Mouse (Mus musculus): ENCODE measurements around the gene Chchd1.
"Not testable (repeated sequence)": the region's sequence is repeated elsewhere in the genome, so short reads cannot be mapped to it uniquely, and the experiment has no call there.

Chchd1 gene

DNA sequence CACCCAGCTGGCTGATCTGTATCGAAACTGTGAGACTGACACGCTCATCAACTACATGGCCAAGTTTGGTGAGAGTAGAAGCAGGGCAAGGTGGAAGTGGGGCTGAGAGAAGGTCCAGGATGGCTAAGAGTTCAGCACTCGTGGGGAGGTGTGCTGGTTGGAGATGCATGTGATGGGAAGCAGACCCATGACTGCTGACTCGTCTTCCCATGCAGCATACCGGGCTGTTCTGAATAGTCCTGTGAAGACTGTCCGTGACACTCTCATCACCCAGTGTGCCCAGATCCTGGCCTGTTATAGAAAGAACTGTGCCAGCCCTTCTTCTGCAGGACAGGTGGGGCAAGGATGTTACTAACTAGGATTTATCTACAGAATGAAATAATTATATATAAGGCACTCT is 11.0 kb upstream of the Chchd1 start:
- no peak for DNase-seq

DNA sequence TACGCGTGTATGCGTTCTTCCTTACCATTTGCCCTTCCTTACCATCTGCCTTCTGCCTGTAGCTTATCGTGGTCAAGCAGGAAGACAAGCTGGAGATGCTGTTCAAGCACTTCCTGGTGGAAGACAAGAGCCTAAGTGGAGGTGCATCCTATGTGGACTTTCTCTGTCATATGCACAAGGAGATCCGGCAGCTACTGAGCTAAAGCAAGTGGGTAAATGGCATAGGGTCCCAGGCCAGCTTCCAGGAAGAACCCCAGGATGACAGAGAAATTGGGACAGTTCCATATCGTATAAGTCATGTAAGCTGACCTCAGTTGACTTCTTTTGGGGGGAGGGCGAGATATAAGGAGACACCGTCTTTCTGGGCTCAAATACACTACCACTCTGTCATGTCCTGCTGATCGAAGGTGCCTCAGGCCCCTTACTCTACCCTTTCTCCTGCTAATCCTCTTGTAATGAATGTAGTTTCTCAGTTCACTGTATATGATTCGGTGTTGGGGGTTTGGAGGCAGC is 9.2 kb upstream of the Chchd1 start:
- DNase-seq: no peak

DNA sequence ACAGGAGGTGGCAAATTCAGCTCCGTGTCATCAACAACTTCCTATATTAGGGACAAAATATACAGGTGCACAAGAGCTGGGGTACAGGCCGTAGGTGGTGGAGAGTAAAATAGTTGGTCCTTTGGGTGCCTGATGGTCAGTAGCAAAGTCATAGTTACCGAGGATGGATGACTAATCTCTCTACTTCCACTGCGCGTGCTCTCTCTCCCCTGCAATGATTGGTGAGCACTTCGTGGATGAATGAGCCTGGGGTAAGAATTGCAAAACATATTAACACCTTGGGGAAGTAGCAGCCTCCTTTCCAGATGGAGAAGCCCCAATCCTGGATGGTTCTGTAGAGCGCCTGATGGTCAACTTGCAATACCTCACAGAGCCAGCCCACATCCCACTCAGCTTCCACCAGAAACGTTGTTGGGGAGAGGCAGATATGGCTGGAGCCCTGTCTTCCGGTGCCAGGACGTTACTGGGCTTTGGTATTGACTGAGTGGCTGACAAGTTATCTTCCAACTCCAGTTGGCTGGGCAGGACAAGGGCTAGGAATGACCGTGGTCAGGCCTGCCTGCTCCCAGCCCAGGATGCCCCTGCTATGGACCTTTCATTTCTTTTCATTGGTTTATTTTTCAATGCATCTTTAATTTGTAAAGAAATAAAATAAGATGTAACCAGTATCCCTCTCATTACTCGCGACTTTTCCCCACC is 8.5 kb upstream of the Chchd1 start:
- DNase-seq: peak; percentile 27

DNA sequence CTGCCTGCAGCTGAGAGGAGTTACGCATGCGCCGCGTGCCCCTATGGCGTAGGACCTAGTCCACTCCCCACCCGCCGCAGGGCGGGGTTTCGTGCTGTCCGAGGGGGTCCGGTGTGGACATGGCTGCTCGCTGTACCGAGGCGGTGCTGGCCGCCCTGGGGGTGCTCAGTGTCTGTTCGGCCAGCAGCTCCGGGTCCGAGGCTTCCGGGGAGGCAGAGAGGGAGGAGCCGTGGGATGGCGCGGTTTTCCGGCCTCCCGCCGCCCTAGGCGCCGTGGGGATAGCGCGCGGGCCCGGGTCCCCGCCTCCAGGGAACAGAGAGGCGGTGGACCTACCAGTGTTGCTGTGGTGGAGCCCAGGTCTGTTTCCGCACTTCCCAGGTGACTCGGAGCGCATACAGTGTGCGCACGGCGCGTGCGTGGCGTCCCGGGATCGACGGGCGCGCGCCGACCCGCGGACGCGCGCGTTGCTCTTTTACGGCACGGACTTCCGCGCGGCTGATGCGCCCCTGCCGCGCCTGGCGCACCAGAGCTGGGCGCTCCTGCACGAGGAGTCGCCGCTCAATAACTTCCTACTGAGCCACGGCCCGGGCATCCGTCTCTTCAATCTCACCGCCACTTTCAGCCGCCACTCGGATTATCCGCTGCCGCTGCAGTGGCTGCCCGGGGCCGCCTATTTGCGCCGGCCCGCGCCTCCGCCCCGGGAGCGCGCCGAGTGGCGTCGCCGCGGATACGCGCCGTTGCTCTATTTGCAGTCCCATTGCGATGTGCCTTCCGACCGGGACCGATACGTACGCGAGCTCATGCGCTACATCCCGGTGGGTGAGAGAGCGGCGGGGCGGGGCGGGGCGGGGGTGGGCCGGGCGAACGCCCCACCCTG is 7.7 kb upstream of the Chchd1 start, which contains the start of gene Fut11:
Gene Fut11 (plus strand): TSS at position 85 of the 877 bp plus-strand sequence.
- peak; percentile 77 for DNase-seq

DNA sequence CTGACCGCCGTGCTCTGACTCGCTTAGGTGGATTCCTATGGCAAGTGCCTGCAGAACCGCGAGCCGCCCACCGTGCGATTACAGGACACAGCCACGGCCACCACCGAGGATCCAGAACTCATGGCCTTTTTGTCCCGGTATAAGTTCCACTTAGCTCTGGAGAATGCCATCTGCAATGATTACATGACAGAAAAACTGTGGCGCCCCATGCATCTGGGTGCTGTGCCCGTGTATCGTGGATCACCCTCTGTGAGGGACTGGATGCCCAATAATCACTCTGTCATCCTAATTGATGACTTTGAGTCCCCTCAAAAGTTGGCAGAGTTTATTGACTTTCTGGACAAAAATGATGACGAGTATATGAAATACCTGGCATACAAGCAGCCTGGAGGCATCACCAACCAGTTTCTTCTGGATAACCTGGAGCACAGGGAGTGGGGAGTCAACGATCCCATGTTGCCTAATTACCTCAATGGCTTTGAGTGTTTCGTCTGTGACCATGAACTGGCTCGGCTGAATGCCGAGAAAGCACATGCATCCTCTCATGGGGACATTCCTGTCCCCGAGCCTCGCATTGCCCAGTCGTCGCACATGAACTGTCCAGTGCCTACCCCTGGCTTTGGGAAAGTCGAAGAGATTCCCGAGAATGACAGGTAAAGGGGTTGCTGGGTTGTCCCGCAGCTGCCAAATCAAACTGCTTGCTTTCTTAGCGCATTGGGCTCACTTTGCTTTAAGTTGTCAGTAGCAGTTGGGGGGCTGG is 6.9 kb upstream of the Chchd1 start:
- DNase-seq: no peak

DNA sequence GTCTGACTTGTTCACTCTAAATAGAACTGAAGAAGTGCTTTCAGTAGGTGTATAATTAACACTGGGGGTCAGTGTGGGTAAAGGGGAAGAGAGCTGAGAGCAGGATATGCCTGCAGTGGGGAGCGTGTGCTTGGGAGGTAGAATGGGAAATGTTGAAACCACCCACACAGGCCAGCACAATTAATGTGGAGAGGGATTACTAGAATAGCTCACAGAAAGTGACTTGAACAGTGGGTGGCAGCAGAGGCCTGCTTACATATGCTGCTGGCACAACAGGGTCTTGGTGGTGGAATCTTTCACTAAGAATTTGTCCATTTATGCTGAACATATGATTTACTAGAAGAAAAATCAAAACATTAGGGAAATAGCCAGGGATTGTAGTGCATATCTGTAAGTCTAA is 5.8 kb upstream of the Chchd1 start:
- peak; percentile 39 for DNase-seq

DNA sequence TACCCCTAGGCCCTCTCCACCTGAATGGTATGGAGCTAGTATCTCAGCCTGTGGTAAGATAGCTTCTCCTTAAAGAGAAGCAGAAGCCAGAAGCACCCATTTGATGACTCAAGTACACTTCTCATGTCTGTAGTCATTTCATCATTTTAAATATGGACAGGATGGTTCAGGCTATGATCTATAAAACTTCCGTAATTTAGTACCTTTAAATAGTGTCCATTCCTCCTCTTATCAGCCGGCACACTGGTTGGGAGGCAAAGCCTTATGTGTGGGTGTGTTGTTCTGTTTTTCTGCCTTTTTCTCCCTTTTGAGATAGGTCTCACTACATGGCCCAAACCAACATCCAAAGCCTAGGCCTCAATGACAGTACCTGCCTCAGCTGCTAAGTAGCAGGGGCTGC is 4.3 kb upstream of the Chchd1 start:
- DNase-seq: no peak

DNA sequence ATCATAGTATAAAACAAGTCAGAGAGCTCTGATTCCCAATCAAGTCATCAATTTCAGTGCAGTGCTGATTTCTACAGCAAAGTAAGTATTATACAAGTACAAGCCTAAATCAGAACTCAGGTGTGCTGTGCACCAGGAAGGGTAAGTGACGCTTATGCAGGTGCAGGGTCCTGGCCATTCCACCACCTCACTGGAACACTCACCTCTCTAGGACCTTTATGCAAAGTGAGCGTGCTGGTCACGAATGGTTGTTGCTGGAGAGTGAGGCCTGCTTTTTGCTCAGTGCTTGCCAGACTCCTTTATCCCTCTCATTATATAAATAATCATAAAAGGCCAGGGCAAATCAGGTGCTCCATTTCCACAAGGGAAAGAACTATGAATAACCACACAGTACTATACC is 2.4 kb upstream of the Chchd1 start:
- DNase-seq: no peak

DNA sequence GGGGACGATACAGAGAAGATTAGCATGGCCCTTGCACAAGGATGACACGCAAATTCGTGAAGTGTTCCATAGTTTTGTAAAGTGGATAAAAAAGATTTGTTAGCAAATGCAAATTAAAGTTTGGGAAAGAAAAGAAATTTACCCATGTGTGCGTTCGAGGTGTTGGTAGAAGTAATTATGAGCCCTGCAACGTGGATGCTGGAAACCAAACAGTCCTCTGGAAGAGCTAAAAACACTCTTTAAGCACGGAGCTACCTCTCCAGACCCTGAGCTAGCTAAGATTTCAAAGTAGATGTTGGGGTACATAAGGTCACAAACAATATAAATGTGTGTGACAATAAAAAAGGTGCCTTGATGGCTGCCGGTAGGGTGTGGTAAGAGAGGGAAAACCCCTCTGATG is 1.3 kb upstream of the Chchd1 start:
- no peak for DNase-seq

DNA sequence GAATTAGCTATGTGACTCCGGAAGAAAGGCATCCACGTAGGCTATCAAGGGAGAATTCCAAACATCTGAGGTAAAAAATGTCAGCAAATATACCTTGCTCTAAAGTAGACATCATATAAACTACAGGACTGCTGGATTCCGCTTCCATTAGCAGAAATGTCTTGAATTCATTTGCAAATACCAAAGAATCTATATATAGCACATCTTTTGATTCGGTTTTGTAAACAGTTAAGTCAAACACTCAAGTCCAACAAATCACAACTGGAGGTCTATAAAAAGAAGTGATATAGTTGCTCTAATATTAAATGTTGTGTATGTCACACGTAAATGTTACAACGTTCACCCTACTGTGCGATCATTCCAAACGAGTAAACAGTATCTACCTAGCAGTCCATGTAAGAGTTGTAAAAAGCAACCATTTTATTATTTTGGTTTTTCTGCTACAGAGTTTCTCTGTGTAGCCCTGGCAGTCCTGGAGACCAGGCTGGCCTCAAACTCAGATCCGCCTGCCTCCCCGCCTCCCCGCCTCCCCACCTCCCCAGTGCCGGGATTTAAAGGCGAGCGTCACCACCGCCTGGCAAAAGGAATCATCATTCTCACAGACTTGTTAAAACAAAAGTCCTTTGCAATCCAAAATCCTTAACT is 588 bp upstream of the Chchd1 start:
- no peak for DNase-seq

DNA sequence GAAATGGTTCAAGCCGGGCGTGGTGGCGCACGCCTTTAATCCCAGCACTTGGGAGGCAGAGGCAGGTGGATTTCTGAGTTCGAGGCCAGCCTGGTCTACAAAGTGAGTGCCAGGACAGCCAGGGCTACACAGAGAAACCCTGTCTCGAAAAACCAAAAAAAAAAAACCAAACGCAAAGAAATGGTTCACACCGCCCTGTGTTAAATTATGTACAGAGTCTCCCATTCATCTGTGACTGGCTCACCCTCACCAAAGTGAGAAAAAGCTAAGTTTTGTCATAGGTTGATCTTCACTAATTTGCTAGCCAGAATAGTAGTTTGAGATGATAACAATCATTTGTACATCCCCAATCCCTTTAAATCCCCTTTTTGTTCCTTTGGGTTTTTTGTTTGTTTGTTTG is 655 bp downstream of the Chchd1 start:
- not testable (repeated sequence) for DNase-seq

DNA sequence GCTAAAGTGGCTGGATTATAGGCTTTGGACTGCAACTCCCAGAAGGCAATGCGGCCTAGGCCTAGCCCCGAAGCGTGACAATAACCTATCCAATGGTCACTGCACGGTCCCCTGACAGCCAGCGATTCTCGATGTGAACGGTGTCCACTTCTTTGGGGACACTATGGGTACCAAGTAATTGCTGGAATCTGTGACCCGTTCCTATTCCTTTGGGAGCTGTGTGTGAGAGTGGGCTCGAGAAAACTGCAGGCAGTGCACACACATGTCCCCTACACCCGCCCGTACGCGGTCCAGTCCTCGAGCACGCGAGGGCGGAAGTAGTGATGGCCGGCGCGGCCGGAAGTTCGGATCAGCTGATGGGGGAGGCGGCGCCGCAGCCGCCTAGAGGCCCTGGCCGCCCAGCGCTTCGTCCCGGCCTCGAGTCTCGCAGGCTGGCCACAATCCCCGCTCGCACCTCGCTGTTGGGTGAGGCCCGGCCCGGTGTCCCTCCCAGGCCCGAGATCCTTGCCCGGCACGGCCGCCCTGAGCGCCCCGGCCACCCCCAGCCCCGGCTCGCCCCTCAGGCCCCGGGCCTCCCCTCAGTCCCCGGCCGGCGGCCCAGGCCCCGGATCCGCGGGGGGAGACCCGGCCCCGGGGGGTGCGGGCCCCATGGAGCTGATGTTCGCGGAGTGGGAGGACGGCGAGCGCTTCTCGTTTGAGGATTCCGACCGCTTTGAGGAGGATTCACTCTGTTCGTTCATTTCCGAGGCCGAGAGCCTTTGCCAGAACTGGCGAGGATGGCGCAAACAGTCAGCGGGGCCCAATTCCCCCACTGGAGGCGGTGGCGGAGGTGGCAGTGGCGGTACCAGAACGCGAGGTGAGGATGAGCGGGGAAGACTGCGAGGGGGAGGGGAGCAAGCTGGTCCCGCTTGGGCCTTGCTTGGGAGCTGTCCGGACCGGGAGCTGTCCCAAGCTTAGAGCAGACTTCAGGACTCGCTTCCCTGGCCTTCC is 4.7 kb downstream of the Chchd1 start, which contains the start of gene Zswim8:
Gene Zswim8 (plus strand): TSS at position 352 of the 990 bp plus-strand sequence.
- peak; percentile 93 for DNase-seq

DNA sequence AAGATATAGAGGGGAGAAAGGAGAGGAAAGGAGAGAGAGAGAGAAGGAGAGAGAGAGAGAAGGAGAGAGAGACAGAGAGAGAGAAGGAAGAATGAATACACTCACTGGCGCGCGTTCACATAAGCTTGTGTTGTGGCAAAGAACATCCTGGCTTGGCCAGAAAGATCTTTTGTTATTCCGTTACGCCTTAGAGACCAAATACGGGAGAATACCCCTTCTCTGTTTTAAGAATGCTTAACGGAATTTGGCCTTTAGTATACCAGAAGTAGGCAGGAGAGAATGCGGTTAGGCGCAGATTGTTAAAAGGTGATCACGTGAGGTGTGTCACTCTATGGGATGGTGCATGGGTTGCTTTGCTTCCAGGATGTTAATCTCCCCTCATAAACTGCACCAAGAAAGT is 5.4 kb downstream of the Chchd1 start:
- DNase-seq: no peak

DNA sequence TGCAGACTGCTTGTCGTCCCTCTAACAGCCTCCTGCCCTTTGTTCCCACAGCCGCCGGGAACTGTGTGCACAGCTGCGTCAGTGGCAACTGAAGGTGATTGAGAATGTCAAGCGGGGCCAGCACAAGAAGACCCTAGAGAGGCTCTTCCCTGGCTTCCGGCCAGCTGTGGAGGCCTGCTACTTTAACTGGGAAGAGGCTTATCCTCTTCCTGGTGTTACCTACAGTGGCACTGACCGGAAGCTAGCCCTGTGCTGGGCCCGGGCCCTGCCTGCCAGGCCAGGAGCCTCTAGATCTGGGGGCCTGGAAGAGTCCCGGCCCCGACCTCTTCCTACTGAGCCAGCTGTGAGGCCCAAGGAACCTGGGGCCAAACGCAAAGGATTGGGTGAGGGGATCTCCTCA is 11.0 kb downstream of the Chchd1 start:
- no peak for DNase-seq

DNA sequence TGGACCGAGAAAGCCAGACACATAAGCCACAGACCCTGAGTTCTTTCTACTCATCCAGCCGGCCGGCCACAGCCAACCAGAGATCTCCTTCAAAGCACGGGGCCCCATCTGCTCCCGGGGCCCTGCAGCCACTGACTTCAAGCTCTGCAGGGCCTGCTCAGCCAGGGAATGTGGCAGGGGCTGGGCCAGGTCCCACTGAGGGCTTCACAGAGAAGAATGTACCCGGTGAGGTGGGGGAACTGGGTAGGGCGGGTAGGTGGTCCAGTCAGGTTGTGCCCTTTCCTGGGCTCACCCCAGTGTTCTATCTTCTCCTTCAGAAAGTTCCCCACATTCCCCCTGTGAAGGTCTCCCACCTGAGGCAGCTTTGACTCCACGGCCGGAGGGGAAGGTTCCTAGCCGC is 15.6 kb downstream of the Chchd1 start:
- DNase-seq: no peak

DNA sequence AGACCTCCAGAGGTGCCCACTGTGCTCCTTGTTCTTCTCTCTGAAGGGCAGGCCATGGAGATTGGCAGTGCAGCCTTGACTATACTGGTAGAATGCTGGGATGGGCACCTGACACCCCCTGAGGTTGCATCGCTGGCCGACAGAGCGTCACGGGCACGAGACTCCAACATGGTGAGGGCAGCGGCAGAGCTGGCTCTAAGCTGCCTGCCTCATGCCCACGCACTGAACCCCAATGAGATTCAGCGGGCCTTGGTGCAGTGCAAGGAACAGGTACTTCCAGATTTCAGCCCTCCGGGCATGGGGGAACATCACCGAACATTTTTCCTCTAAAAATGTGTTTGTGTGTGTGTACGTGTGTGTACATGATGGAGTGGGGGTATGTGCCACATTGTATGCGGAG is 17.0 kb downstream of the Chchd1 start:
- DNase-seq: no peak

DNA sequence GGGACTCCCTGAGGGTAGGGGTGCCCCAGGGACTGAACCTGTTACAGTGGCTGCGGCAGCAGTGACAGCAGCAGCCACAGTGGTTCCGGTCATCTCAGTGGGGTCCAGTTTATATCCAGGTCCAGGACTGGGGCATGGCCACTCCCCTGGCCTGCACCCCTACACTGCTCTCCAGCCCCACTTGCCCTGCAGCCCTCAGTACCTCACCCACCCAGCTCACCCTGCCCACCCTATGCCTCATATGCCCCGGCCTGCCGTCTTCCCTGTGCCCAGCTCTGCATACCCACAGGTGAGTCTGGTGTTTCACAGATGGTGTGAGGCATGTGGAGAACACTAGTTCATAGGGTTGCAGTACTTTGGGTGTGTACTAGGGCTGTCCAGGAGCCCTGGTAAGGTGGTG is 18.6 kb downstream of the Chchd1 start:
- DNase-seq: no peak

DNA sequence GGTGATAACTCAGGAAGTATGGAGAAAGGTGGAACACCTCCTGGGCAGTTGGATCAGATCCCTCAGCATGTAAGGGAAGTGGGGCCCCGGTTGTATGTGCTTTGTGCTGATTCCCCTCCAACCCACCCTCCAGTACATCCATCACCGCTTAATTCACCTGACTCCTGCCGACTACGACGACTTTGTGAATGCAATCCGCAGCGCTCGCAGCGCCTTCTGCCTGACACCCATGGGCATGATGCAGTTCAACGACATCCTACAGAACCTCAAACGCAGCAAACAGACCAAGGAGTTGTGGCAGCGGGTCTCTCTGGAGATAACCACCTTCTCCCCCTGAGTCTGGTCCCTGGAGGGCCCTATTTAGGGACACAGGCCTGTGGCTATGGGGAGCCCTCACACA is 20.2 kb downstream of the Chchd1 start:
- DNase-seq: no peak

DNA sequence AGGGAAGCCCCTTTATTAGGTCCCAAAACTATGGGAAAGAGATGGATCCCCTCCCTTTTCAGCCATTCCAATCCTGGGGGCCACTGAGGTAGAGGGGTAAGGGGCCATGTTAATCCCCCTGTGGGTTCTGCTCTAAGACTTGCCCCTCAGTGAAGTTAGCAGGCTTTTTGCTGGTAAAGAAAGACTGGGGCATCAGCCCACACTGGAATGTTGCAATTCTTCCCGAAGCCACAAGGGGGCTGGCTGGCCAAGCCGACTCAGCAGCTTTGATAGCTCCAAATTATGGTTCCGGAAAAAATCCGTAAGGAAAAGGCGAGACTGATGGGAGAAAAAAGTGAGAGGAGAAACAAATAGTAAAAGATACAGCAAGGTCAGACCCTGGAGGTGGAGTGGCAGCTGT is 21.2 kb downstream of the Chchd1 start:
- DNase-seq: peak; percentile 64

DNA sequence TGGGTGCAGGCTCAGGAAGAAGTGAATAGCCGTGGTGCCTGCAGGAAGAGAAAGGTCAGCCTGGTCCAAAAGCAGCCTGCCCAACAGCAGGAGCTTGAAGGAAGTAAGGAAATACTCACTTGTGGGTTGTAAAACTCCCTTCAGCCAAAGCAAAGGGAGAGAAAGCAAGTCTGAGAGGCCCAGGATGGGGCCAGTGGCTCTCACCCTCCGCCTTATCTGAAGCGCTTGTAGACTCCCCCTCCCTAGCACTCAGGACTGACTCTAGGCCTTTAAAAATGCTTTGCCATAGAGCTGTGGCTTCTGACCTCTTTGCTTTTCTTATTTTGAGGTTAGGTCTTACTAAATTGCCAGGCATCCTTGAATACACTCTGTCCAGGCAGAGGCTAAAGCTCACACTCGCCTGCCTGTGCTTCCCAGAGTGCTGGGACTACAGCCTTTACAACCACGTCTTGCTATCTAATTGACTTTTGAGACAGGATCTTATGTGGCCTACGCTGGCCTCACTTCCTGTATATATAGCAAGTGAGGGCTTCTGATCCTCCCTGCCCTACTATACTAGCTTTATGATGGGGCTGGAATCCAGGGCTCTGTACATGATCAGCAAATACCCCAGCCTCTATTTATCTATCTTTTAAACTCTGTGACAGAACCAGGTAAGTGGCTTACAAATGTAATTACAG is 23.0 kb downstream of the Chchd1 start:
- DNase-seq: no peak

DNA sequence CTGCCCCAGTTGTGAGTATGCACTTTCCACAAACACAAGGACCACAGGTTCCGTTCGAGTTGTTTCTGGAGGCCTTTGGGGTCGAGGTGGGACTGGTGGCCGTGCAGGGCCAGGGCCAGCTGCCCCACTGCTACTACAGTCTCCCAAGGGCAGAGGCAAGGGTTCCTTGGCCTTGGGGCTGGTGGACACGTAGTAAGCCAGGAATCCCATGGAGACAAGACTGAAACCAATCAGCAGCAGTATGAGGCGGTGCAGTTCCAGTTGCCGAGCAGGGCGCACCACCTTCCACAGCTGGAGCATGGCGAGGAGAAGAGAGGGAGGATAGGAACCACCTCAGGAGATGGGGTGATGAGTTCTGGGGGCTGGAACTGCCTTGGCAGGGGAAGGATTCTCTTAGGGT is 27.1 kb downstream of the Chchd1 start:
- no peak for DNase-seq

Data from kidney, adult 9 months (tissue).